Mouse (Mus musculus) MEL (cell line): Measurements from ENCODE around the gene E130114P18Rik.

ENCODE experiments used
- CTCF ChIP-seq, 3 experiments: IDR thresholded peaks in 2 of 3; conservative IDR thresholded peaks in 1 of 3; 2 replicates each; pipeline ENCODE4 v1.5.1; 2011 to 2012; ENCODE audit warnings: low read length in 3 of 3, low read depth in 2 of 3, mild to moderate bottlenecking in 2 of 3, improper control_type of control experiment in 1 of 3, inconsistent platforms in 1 of 3, mixed read lengths in 1 of 3, moderate library complexity in 1 of 3; ENCODE audit not compliant: control insufficient read depth in 1 of 3, insufficient read depth in 1 of 3, poor library complexity in 1 of 3, severe bottlenecking in 1 of 3
- E2F4 ChIP-seq: IDR thresholded peaks from 2 replicates; pipeline ENCODE4 v1.6.1; 2011; ENCODE audit warnings: low read depth, low read length, improper control_type of control experiment, borderline replicate concordance
- ETS1 ChIP-seq: IDR thresholded peaks from 2 replicates; pipeline ENCODE4 v1.6.1; 2012; ENCODE audit warnings: low read depth, mild to moderate bottlenecking, inconsistent platforms, low read length, improper control_type of control experiment, moderate library complexity
- MAX ChIP-seq: IDR thresholded peaks from 2 replicates; pipeline ENCODE4 v1.6.1; 2011; ENCODE audit warnings: low read length, improper control_type of control experiment
- POLR2A ChIP-seq, 2 experiments: IDR thresholded peaks; 2 replicates each; pipeline ENCODE4 v1.6.1; 2011 to 2012; ENCODE audit warnings: low read length in 2 of 2, mild to moderate bottlenecking in 2 of 2, control low read depth in 1 of 2, improper control_type of control experiment in 1 of 2, low read depth in 1 of 2, moderate library complexity in 1 of 2; ENCODE audit not compliant: control insufficient read depth in 1 of 2, insufficient read depth in 1 of 2, poor library complexity in 1 of 2
- SMC3 ChIP-seq: IDR thresholded peaks from 2 replicates; pipeline ENCODE4 v1.6.1; 2011; ENCODE audit warnings: low read depth, low read length, improper control_type of control experiment

- TF ChIP-seq E2F4, result no peak
- TF ChIP-seq POLR2A (IDR thresholded peaks at IDR 0.05; ENCODE audit: control insufficient read depth in 1 of 2, insufficient read depth in 1 of 2, low read depth in 1 of 2, low read length in 2 of 2, poor library complexity in 1 of 2), result no peak
- TF ChIP-seq CTCF (IDR thresholded peaks at IDR 0.05 in 2 of 3, conservative IDR thresholded peaks at IDR 0.05 in 1 of 3; ENCODE audit: control insufficient read depth in 1 of 3, insufficient read depth in 1 of 3, low read depth in 2 of 3, low read length in 3 of 3, poor library complexity in 1 of 3, severe bottlenecking in 1 of 3), result no peak
- TF ChIP-seq MAX, result no peak
- no peak for TF ChIP-seq ETS1
- TF ChIP-seq SMC3, result no peak
These were observed 13.3 kb downstream of the E130114P18Rik start for GRCm38 (mm10) chr4:97764616-97765015.
